ENCODE assay signal across 8 mouse cellular contexts in the genomic region with DNA sequence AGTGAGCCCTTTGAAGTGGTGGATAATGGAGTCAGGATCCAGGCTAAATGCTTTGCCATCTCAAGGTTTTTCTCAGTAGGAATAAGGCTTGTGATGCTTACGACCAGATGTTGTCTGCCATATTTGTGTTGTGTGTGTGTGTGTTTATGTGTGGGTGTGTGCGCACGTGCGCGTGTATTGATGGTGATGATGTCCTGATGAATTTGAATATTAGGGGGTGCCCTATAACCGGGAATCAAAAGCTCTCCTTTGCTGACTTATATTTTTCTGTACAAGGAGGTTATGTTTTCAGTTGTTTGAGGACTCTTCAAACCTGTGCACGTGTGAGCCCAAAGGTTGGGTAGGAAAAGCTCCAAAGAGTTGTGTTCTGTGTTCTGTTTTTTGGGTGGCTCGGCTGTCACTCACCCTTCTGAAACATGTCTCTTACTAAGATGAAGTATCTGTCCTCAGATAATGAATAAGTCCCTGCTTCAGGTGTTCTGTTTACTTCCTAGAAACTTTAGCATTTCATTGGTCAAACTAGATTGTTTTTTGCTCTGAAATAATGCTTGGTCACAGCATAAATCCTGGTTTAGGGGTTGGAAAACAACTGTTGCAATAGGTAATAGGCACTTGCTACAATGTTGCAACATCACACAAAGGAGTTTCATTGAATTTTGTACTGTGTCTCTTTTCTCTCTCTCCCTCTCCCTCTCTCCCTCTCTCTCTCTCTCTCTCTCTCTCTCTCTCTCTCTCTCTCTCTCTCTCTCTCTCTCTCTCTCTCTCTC. TPM values are rescaled to one million over a fixed set of nuclear protein-coding genes. Genes with fewer than 3 reads are reported as not detected.
A peak's percentile ranks its signal among the peaks of the same experiment; 100 is the strongest.
DNase-seq lines count a peak whose midpoint lies in the region; ATAC-seq and TF ChIP-seq lines count a peak whose summit lies in the region.

No protein-coding gene starts in this region.

- H3K4me2 ChIP-seq in heart, embryonic 15.5 days = peak overlapping the region; percentile 97
- H3K4me2 ChIP-seq in hindbrain, embryonic 12.5 days (replicated peaks) = peak overlapping the region; percentile 89
- H3K4me2 ChIP-seq in midbrain, embryonic 13.5 days (replicated peaks) = peak overlapping the region; percentile 86

- H3K27ac ChIP-seq in heart, embryonic 15.5 days = no peak overlapping the region
- H3K27ac ChIP-seq in ES-E14 (ENCODE audit: insufficient read depth, low read depth, low read length, poor library complexity, severe bottlenecking) = no peak overlapping the region
- no peak overlapping the region for H3K27ac ChIP-seq in hindbrain, embryonic 12.5 days
- peak overlapping the region; percentile 87 for H3K27ac ChIP-seq in midbrain, embryonic 13.5 days

- in situ Hi-C loops in ES-E14 (cut with MboI; ENCODE audit: low sequenced_read_pairs in 2 of 2, unreplicated experiment in 2 of 2) = no loop called here

- no peak for DNase-seq in heart, adult 9 months (ENCODE audit: low spot score in 2 of 2)
- DNase-seq in ES-E14 (ENCODE audit: low read depth, low spot score) = no peak
- DNase-seq in embryo, embryonic 10 days (ENCODE audit: low spot score) = no peak
- DNase-seq in cerebellum, postnatal 36 days = no peak
- no peak for DNase-seq in cerebellum, adult 8-10 months

- no peaks in the 10 kb centered on the region for H3K9me3 ChIP-seq in heart, embryonic 15.5 days (replicated peaks)
- no peaks in the 10 kb centered on the region for H3K9me3 ChIP-seq in ES-E14 (ENCODE audit: control insufficient read depth, insufficient read depth, low read depth, low read length)
- H3K9me3 ChIP-seq in hindbrain, embryonic 12.5 days (replicated peaks) = no peaks in the 10 kb centered on the region
- no peaks in the 10 kb centered on the region for H3K9me3 ChIP-seq in midbrain, embryonic 13.5 days

- H3K4me1 ChIP-seq in heart, embryonic 15.5 days (replicated peaks) = peaks cover 3% of the 10 kb centered on the region; the same call in 1 of the 2 replicates
- peaks cover 2% of the 10 kb centered on the region in 2 experiments; a peak in 1 of 4 replicates for H3K4me1 ChIP-seq in ES-E14 (ENCODE audit: control insufficient read depth in 2 of 2, insufficient read depth in 2 of 2, low read length in 2 of 2, poor library complexity in 1 of 2)
- no peaks in the 10 kb centered on the region for H3K4me1 ChIP-seq in hindbrain, embryonic 12.5 days
- peaks cover 12% of the 10 kb centered on the region for H3K4me1 ChIP-seq in midbrain, embryonic 13.5 days (replicated peaks)

- no peak for ATAC-seq in heart, embryonic 15.5 days (replicated peaks; ENCODE audit: insufficient number of reproducible peaks, insufficient read depth, low FRiP score, low read depth)
- ATAC-seq in hindbrain, embryonic 12.5 days (ENCODE audit: low FRiP score) = no peak
- no peak; the same call in 1 of the 2 replicates for ATAC-seq in midbrain, embryonic 13.5 days

- peak overlapping the region; percentile 87 for H3K4me3 ChIP-seq in heart, embryonic 15.5 days
- peak overlapping the region; percentile 77 to 85; a peak in 2 of 4 replicates for H3K4me3 ChIP-seq in ES-E14 (ENCODE audit: insufficient read depth in 1 of 2, low read depth in 1 of 2, low read length in 2 of 2, poor library complexity in 1 of 2, severe bottlenecking in 1 of 2)
- peak overlapping the region; percentile 74 for H3K4me3 ChIP-seq in hindbrain, embryonic 12.5 days
- peak overlapping the region; percentile 78 for H3K4me3 ChIP-seq in midbrain, embryonic 13.5 days (replicated peaks)

- no peaks in the 10 kb centered on the region for H3K36me3 ChIP-seq in heart, embryonic 15.5 days
- no peaks in the 10 kb centered on the region for H3K36me3 ChIP-seq in ES-E14 (ENCODE audit: control insufficient read depth, insufficient read depth, low read length, poor library complexity, severe bottlenecking)
- no peaks in the 10 kb centered on the region for H3K36me3 ChIP-seq in hindbrain, embryonic 12.5 days
- no peaks in the 10 kb centered on the region for H3K36me3 ChIP-seq in midbrain, embryonic 13.5 days

- H3K9ac ChIP-seq in heart, embryonic 15.5 days = peak overlapping the region; percentile 83; the same call in 1 of the 2 replicates
- H3K9ac ChIP-seq in ES-E14 (ENCODE audit: insufficient read depth, low read depth, low read length, poor library complexity, severe bottlenecking) = no peak overlapping the region
- H3K9ac ChIP-seq in hindbrain, embryonic 12.5 days = peak overlapping the region; percentile 85; the same call in 1 of the 2 replicates
- peak overlapping the region; percentile 90 for H3K9ac ChIP-seq in midbrain, embryonic 13.5 days (replicated peaks)

- no peaks in the 10 kb centered on the region for H3K27me3 ChIP-seq in heart, embryonic 15.5 days
- peaks cover 3% of the 10 kb centered on the region; the same call in 1 of the 2 replicates for H3K27me3 ChIP-seq in hindbrain, embryonic 12.5 days
- 0 out of 2 replicates have a peak, but pooled peaks cover 3% of the 10 kb centered on the region for H3K27me3 ChIP-seq in midbrain, embryonic 13.5 days

- 81% methylated on average over 8 of the region's 8 CpGs for WGBS in heart, embryonic 15.5 days
- 84% methylated on average over 8 of the region's 8 CpGs for WGBS in hindbrain, embryonic 12.5 days
- 80% methylated on average over 8 of the region's 8 CpGs for WGBS in midbrain, embryonic 13.5 days

TF ChIP-seq in ES-E14, 5 proteins besides CTCF, POLR2A, EP300 and RAD21:
- no peak for TF ChIP-seq CHD2 (IDR thresholded peaks at IDR 0.05; ENCODE audit: low read depth, low read length)

RNA-seq across cellular contexts. Expression of gene Tmem62, which starts 1.3 kb away (rescaled TPM):
- polyA plus RNA-seq in heart, embryonic 15.5 days (2015; fragmentation: Nextera tagmentation; extraction: Ambion mirVana) = 2.8 and 2.9 TPM in 2 replicates
- total RNA-seq in ES-E14 (2012; rRNA removed) = 3.6 and 5.0 TPM in 2 replicates
- polyA plus RNA-seq in hindbrain, embryonic 12.5 days (2016; fragmentation: Nextera tagmentation; extraction: Ambion mirVana) = 6.2 and 6.3 TPM in 2 replicates
- 8.7 and 10.2 TPM in 2 replicates for polyA plus RNA-seq in midbrain, embryonic 13.5 days (2015; fragmentation: Nextera tagmentation; extraction: Ambion mirVana)

RNA-seq across cellular contexts. Expression of gene Ubr1, which starts 7.6 kb away (rescaled TPM):
- polyA plus RNA-seq in heart, embryonic 15.5 days (2015; fragmentation: Nextera tagmentation; extraction: Ambion mirVana) = 17.5 and 21.3 TPM in 2 replicates
- 21.5 and 21.9 TPM in 2 replicates for total RNA-seq in ES-E14 (2012; rRNA removed)
- polyA plus RNA-seq in hindbrain, embryonic 12.5 days (2016; fragmentation: Nextera tagmentation; extraction: Ambion mirVana) = 28.6 and 33.4 TPM in 2 replicates
- 34.6 and 38.6 TPM in 2 replicates for polyA plus RNA-seq in midbrain, embryonic 13.5 days (2015; fragmentation: Nextera tagmentation; extraction: Ambion mirVana)

RNA-seq across cellular contexts. Expression of gene Ccndbp1, which starts 30.1 kb away (rescaled TPM):
- 41.9 and 42.9 TPM in 2 replicates for polyA plus RNA-seq in heart, embryonic 15.5 days (2015; fragmentation: Nextera tagmentation; extraction: Ambion mirVana)
- total RNA-seq in ES-E14 (2012; rRNA removed) = 21.4 and 23.0 TPM in 2 replicates
- polyA plus RNA-seq in hindbrain, embryonic 12.5 days (2016; fragmentation: Nextera tagmentation; extraction: Ambion mirVana) = 59.1 and 61.0 TPM in 2 replicates
- polyA plus RNA-seq in midbrain, embryonic 13.5 days (2015; fragmentation: Nextera tagmentation; extraction: Ambion mirVana) = 72.0 and 74.9 TPM in 2 replicates

RNA-seq across cellular contexts. Expression of gene Epb42, which starts 58.8 kb away (rescaled TPM):
- 1.8 and 5.5 TPM in 2 replicates for polyA plus RNA-seq in heart, embryonic 15.5 days (2015; fragmentation: Nextera tagmentation; extraction: Ambion mirVana)
- not detected in 2 replicates for total RNA-seq in ES-E14 (2012; rRNA removed)
- polyA plus RNA-seq in hindbrain, embryonic 12.5 days (2016; fragmentation: Nextera tagmentation; extraction: Ambion mirVana) = 5.3 and 6.8 TPM in 2 replicates
- 0.98 and 1.1 TPM in 2 replicates for polyA plus RNA-seq in midbrain, embryonic 13.5 days (2015; fragmentation: Nextera tagmentation; extraction: Ambion mirVana)
